Comparison of ENCODE assay signal across 31 mouse cellular contexts in genomic region chr2:38259052-38259451, GRCm38 (mm10).
"Had no signal": no experiment of that assay in that cellular context is flagged by ENCODE, and none has a peak within 500 bp of the region (broad histone marks: within the 10 kb centered on the region; RNA-seq: fewer than 3 reads in every experiment).

No protein-coding gene starts in this region.

- H3K4me1 ChIP-seq: limb, embryonic 10.5 days; limb, embryonic 13.5 days; limb, embryonic 15.5 days; lung, embryonic 15.5 days; midbrain, embryonic 10.5 days; midbrain, embryonic 12.5 days; midbrain, embryonic 13.5 days; midbrain, embryonic 15.5 days; neural tube, embryonic 12.5 days had no signal

- DNase-seq: left cerebral cortex, postnatal 4 days; liver; liver, embryonic 13.5 days; liver, postnatal 0 days; lung, adult 18-20 months; lung, adult 2 months; lung, embryonic 14.5 days; lung, postnatal 10 days; lung, postnatal 14 days; lung, postnatal 36 days; lung, postnatal 4 days; midbrain, embryonic 14.5 days had no signal

- H3K9ac ChIP-seq: limb, embryonic 12.5 days; limb, embryonic 13.5 days; limb, embryonic 15.5 days; liver, embryonic 13.5 days; liver, embryonic 14.5 days; liver, embryonic 15.5 days; liver, postnatal 0 days; lung, embryonic 14.5 days; lung, embryonic 15.5 days; midbrain, embryonic 12.5 days; midbrain, embryonic 13.5 days; midbrain, embryonic 15.5 days; neural tube, embryonic 12.5 days had no signal

- H3K4me2 ChIP-seq: limb, embryonic 12.5 days; limb, embryonic 13.5 days; limb, embryonic 15.5 days; liver, embryonic 13.5 days; liver, embryonic 15.5 days; lung, embryonic 14.5 days; lung, embryonic 15.5 days; midbrain, embryonic 11.5 days; midbrain, embryonic 12.5 days; midbrain, embryonic 13.5 days; midbrain, embryonic 15.5 days; neural tube, embryonic 12.5 days had no signal

- H3K36me3 ChIP-seq: limb, embryonic 10.5 days; limb, embryonic 12.5 days; limb, embryonic 13.5 days; limb, embryonic 15.5 days; liver, embryonic 13.5 days; liver, embryonic 15.5 days; lung, embryonic 15.5 days; midbrain, embryonic 10.5 days; midbrain, embryonic 12.5 days; midbrain, embryonic 13.5 days; midbrain, embryonic 15.5 days; neural tube, embryonic 12.5 days had no signal

- H3K27ac ChIP-seq: left cerebral cortex, adult 2 months; limb, embryonic 10.5 days; limb, embryonic 12.5 days; limb, embryonic 13.5 days; limb, embryonic 15.5 days; liver, embryonic 13.5 days; liver, embryonic 14.5 days; liver, embryonic 15.5 days; lung, embryonic 15.5 days; macrophage; midbrain, embryonic 10.5 days; midbrain, embryonic 12.5 days; midbrain, embryonic 13.5 days; midbrain, embryonic 15.5 days; neural tube, embryonic 12.5 days had no signal

- H3K9me3 ChIP-seq: limb, embryonic 10.5 days; limb, embryonic 12.5 days; limb, embryonic 13.5 days; limb, embryonic 15.5 days; liver, embryonic 13.5 days; liver, embryonic 15.5 days; lung, embryonic 15.5 days; megakaryocyte, embryonic 14.5 days; midbrain, embryonic 10.5 days; midbrain, embryonic 12.5 days; midbrain, embryonic 13.5 days; midbrain, embryonic 15.5 days; neural tube, embryonic 12.5 days had no signal

- H3K4me3 ChIP-seq: left cerebral cortex, adult 2 months; limb, embryonic 10.5 days; limb, embryonic 12.5 days; limb, embryonic 13.5 days; limb, embryonic 15.5 days; liver, embryonic 13.5 days; liver, embryonic 15.5 days; lung, embryonic 15.5 days; megakaryocyte, embryonic 14.5 days; midbrain, embryonic 10.5 days; midbrain, embryonic 12.5 days; midbrain, embryonic 13.5 days; midbrain, embryonic 15.5 days; myocyte; neural tube, embryonic 12.5 days had no signal

- ATAC-seq: liver, postnatal 0 days; lung, postnatal 0 days; midbrain, embryonic 13.5 days; midbrain, embryonic 15.5 days; midbrain, embryonic 16.5 days had no signal

- H3K27me3 ChIP-seq: limb, embryonic 12.5 days; limb, embryonic 13.5 days; limb, embryonic 15.5 days; liver, embryonic 13.5 days; liver, embryonic 15.5 days; lung, embryonic 15.5 days; megakaryocyte, embryonic 14.5 days; midbrain, embryonic 12.5 days; midbrain, embryonic 13.5 days; midbrain, embryonic 15.5 days; neural tube, embryonic 12.5 days had no signal
